Mouse (Mus musculus): ENCODE measurements at regions not wholly inside any gene's neighbourhood (a gene's known extent, or its start where the extent isn't known, plus 50 kb on each side); places are given as distances from the start of the nearest gene placed in this dataset.

- H3K4me2 ChIP-seq (ENCODE audit: low read depth, low read length, severe bottlenecking) = no peak overlapping the region
- H3K27me3 ChIP-seq (ENCODE audit: control insufficient read depth, insufficient read depth, low read length) = no peaks in the 10 kb centered on the region
- H3K4me3 ChIP-seq (ENCODE audit: low read depth, low read length) = no peak overlapping the region
- H3K27ac ChIP-seq (ENCODE audit: low read depth, low read length) = no peak overlapping the region
- H3K4me1 ChIP-seq (replicated peaks; ENCODE audit: control insufficient read depth, insufficient read depth, low read length) = no peaks in the 10 kb centered on the region
- DNase-seq (ENCODE audit: low spot score) (no peak), ATAC-seq (replicated peaks; ENCODE audit: low FRiP score) (no peak)
- H3K9ac ChIP-seq (ENCODE audit: low read length) = no peak overlapping the region
- no peaks in the 10 kb centered on the region for H3K36me3 ChIP-seq (ENCODE audit: control insufficient read depth, insufficient read depth, low read length)
- H3K9me3 ChIP-seq (ENCODE audit: control insufficient read depth, low read length) = no peaks in the 10 kb centered on the region
- WGBS = 96% methylated on average over 2 of the region's 2 CpGs
Measured at GRCm38 (mm10) chr5:10495086-10495485, 248.8 kb upstream of the Gm5152 start.

DNA sequence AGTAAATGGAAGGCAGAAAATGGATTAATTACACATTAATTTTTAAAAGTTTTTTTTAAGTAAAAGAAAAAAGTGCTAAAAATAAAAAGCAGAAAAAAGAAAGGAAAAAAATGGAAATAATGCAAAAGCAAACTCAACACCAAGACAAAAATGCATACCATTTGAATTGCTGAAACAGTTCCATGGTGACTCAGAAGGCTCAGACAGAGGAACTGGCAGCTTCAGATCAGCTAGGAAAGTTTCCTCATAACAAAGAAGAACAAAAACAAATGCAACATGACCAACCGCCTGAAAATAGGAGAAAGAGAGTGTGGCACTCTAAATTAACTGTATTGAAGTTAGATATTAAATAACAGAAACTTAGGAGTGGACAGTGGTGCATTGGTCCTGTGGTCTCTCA is 231.7 kb upstream of the Gm5152 start:
- no peak overlapping the region for H3K9ac ChIP-seq (ENCODE audit: low read length)
- ATAC-seq (replicated peaks; ENCODE audit: low FRiP score) (no peak), DNase-seq (ENCODE audit: low spot score) (no peak)
- H3K4me1 ChIP-seq (replicated peaks; ENCODE audit: control insufficient read depth, insufficient read depth, low read length) = no peaks in the 10 kb centered on the region
- 71% methylated on average over 1 of the region's 1 CpGs for WGBS
- H3K9me3 ChIP-seq (ENCODE audit: control insufficient read depth, low read length) = no peaks in the 10 kb centered on the region
- no peak overlapping the region for H3K27ac ChIP-seq (ENCODE audit: low read depth, low read length)
- no peaks in the 10 kb centered on the region for H3K36me3 ChIP-seq (ENCODE audit: control insufficient read depth, insufficient read depth, low read length)
- H3K4me2 ChIP-seq (ENCODE audit: low read depth, low read length, severe bottlenecking) = no peak overlapping the region
- H3K4me3 ChIP-seq (ENCODE audit: low read depth, low read length) = no peak overlapping the region
- H3K27me3 ChIP-seq (ENCODE audit: control insufficient read depth, insufficient read depth, low read length) = no peaks in the 10 kb centered on the region

- no peaks in the 10 kb centered on the region for H3K9me3 ChIP-seq (ENCODE audit: control insufficient read depth, low read length)
- DNase-seq (ENCODE audit: low spot score) (no peak), ATAC-seq (replicated peaks; ENCODE audit: low FRiP score) (no peak)
Measured at GRCm38 (mm10) chr5:10477461-10477860, 231.1 kb upstream of the Gm5152 start.

GRCm38 (mm10) chr5:10446584-10446983 is 200.3 kb upstream of the Gm5152 start:
- Histone ChIP-seq H3K9me3 (ENCODE audit: control insufficient read depth, low read length) (no peaks in the 10 kb centered on the region), H3K27ac (ENCODE audit: low read depth, low read length) (no peak overlapping the region), H3K4me3 (ENCODE audit: low read depth, low read length) (no peak overlapping the region), H3K9ac (ENCODE audit: low read length) (no peak overlapping the region), H3K36me3 (ENCODE audit: control insufficient read depth, insufficient read depth, low read length) (no peaks in the 10 kb centered on the region), H3K27me3 (ENCODE audit: control insufficient read depth, insufficient read depth, low read length) (no peaks in the 10 kb centered on the region), H3K4me2 (ENCODE audit: low read depth, low read length, severe bottlenecking) (no peak overlapping the region), H3K4me1 (replicated peaks; ENCODE audit: control insufficient read depth, insufficient read depth, low read length) (no peaks in the 10 kb centered on the region)
- DNase-seq (ENCODE audit: low spot score) (no peak), ATAC-seq (replicated peaks; ENCODE audit: low FRiP score) (no peak)
- WGBS = 80% methylated on average over 2 of the region's 2 CpGs

More at GRCm38 (mm10) chr5:10477461-10477860, 231.1 kb upstream of the Gm5152 start:
- Histone ChIP-seq H3K27ac (ENCODE audit: low read depth, low read length) (no peak overlapping the region), H3K4me2 (ENCODE audit: low read depth, low read length, severe bottlenecking) (no peak overlapping the region), H3K4me3 (ENCODE audit: low read depth, low read length) (no peak overlapping the region), H3K27me3 (ENCODE audit: control insufficient read depth, insufficient read depth, low read length) (no peaks in the 10 kb centered on the region), H3K9ac (ENCODE audit: low read length) (no peak overlapping the region), H3K4me1 (replicated peaks; ENCODE audit: control insufficient read depth, insufficient read depth, low read length) (no peaks in the 10 kb centered on the region), H3K36me3 (ENCODE audit: control insufficient read depth, insufficient read depth, low read length) (no peaks in the 10 kb centered on the region)

GRCm38 (mm10) chr5:10417691-10418217 is 171.4 kb upstream of the Gm5152 start:
- Histone ChIP-seq H3K9me3 (ENCODE audit: control insufficient read depth, low read length) (no peaks in the 10 kb centered on the region), H3K9ac (ENCODE audit: low read length) (no peak overlapping the region), H3K4me2 (ENCODE audit: low read depth, low read length, severe bottlenecking) (no peak overlapping the region), H3K27ac (ENCODE audit: low read depth, low read length) (no peak overlapping the region), H3K4me3 (ENCODE audit: low read depth, low read length) (no peak overlapping the region), H3K36me3 (ENCODE audit: control insufficient read depth, insufficient read depth, low read length) (no peaks in the 10 kb centered on the region), H3K4me1 (replicated peaks; ENCODE audit: control insufficient read depth, insufficient read depth, low read length) (no peaks in the 10 kb centered on the region), H3K27me3 (ENCODE audit: control insufficient read depth, insufficient read depth, low read length) (no peaks in the 10 kb centered on the region)
- 8% methylated on average over 2 of the region's 2 CpGs for WGBS
- DNase-seq (ENCODE audit: low spot score) = no peak
- ATAC-seq (replicated peaks; ENCODE audit: low FRiP score) = peak; percentile 85

DNA sequence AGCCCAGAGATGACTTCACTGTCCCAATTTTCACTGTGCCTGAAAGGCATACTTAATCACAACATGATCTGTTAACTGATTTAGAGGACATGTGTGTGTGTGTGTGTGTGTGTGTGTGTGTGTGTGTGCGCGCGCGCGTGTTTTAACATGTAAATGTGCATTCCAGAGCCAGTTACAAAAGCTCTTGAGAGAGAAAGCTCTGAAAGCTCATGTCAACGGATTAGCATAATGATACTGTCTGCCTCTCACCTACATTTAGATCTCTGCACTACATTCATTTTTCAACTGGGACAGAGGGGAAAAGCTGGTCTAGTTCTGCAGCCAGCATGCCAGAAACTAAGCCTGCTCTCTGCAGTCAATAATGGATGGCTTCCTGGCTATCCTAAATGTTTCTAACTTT is 170.6 kb upstream of the Gm5152 start:
- Histone ChIP-seq H3K4me2 (ENCODE audit: low read depth, low read length, severe bottlenecking) (no peak overlapping the region), H3K4me3 (ENCODE audit: low read depth, low read length) (no peak overlapping the region), H3K4me1 (replicated peaks; ENCODE audit: control insufficient read depth, insufficient read depth, low read length) (no peaks in the 10 kb centered on the region), H3K36me3 (ENCODE audit: control insufficient read depth, insufficient read depth, low read length) (no peaks in the 10 kb centered on the region), H3K9ac (ENCODE audit: low read length) (no peak overlapping the region), H3K27me3 (ENCODE audit: control insufficient read depth, insufficient read depth, low read length) (no peaks in the 10 kb centered on the region), H3K9me3 (ENCODE audit: control insufficient read depth, low read length) (no peaks in the 10 kb centered on the region), H3K27ac (ENCODE audit: low read depth, low read length) (no peak overlapping the region)
- ATAC-seq (replicated peaks; ENCODE audit: low FRiP score) (peak; percentile 67), DNase-seq (ENCODE audit: low spot score) (no peak)
- 48% methylated on average over 6 of the region's 6 CpGs for WGBS

DNA sequence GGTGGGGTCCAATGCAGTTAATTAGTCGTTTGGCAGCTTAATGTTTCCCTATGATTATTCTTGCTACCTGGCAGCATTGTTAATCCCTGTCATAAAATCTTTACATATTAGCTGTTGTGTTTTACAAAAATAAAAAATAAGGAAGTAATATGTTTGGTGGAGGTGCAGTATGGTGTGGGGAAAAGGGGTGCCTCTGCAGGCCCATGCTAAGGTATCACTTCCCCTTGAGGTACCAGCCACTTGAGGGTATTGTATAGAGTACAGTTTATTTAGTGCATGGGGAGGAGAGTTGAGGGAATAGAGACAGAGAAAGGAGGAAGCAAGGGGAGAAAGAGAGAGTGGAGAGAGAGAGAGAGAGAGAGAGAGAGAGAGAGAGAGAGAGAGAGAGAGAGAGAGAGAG is 167.7 kb upstream of the Gm5152 start:
- Histone ChIP-seq H3K27me3 (ENCODE audit: control insufficient read depth, insufficient read depth, low read length) (no peaks in the 10 kb centered on the region), H3K9ac (ENCODE audit: low read length) (no peak overlapping the region), H3K4me1 (replicated peaks; ENCODE audit: control insufficient read depth, insufficient read depth, low read length) (no peaks in the 10 kb centered on the region), H3K36me3 (ENCODE audit: control insufficient read depth, insufficient read depth, low read length) (no peaks in the 10 kb centered on the region), H3K9me3 (ENCODE audit: control insufficient read depth, low read length) (no peaks in the 10 kb centered on the region), H3K4me3 (ENCODE audit: low read depth, low read length) (no peak overlapping the region), H3K4me2 (ENCODE audit: low read depth, low read length, severe bottlenecking) (no peak overlapping the region), H3K27ac (ENCODE audit: low read depth, low read length) (no peak overlapping the region)
- DNase-seq (ENCODE audit: low spot score) (no peak), ATAC-seq (replicated peaks; ENCODE audit: low FRiP score) (no peak)
- 69% methylated on average over 1 of the region's 1 CpGs for WGBS

DNA sequence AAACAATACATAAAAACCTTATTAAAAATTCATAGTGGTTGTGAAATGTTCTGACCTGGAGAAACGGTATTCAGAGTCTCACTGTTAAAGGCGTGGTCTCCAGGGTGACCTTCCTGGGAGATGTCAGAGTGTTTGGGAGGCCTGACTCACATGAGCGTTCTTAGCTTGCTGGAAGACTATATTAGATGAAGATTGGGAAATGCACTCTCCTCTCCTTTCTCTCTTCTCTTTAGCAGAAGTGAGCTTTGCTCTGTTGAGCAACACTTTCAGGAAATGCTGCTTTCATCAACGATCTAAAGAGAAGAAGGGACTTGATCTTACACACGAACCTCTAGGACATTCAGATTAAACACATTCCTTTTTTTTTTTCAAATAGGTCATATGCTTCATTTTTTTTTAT is 147.2 kb upstream of the Gm5152 start:
- H3K27me3 ChIP-seq (ENCODE audit: control insufficient read depth, insufficient read depth, low read length) = no peaks in the 10 kb centered on the region
- ATAC-seq (replicated peaks; ENCODE audit: low FRiP score) (no peak), DNase-seq (ENCODE audit: low spot score) (no peak)
- H3K4me3 ChIP-seq (ENCODE audit: low read depth, low read length) = no peak overlapping the region
- no peaks in the 10 kb centered on the region for H3K36me3 ChIP-seq (ENCODE audit: control insufficient read depth, insufficient read depth, low read length)
- H3K9me3 ChIP-seq (ENCODE audit: control insufficient read depth, low read length) = no peaks in the 10 kb centered on the region
- 83% methylated on average over 5 of the region's 5 CpGs for WGBS
- H3K4me1 ChIP-seq (replicated peaks; ENCODE audit: control insufficient read depth, insufficient read depth, low read length) = no peaks in the 10 kb centered on the region
- no peak overlapping the region for H3K27ac ChIP-seq (ENCODE audit: low read depth, low read length)
- no peak overlapping the region for H3K4me2 ChIP-seq (ENCODE audit: low read depth, low read length, severe bottlenecking)
- no peak overlapping the region for H3K9ac ChIP-seq (ENCODE audit: low read length)

GRCm38 (mm10) chr5:10388991-10389390 is 142.7 kb upstream of the Gm5152 start:
- 93% methylated on average over 1 of the region's 1 CpGs for whole genome bisulfite sequencing
- DNase-seq (ENCODE audit: low spot score) = no peak
- no peak overlapping the region for H3K9ac ChIP-seq (ENCODE audit: low read length)
- H3K27me3 ChIP-seq (ENCODE audit: control insufficient read depth, insufficient read depth, low read length) = no peaks in the 10 kb centered on the region
- H3K4me3 ChIP-seq (ENCODE audit: low read depth, low read length) = no peak overlapping the region
- H3K4me1 ChIP-seq (replicated peaks; ENCODE audit: control insufficient read depth, insufficient read depth, low read length) = no peaks in the 10 kb centered on the region
- ATAC-seq (replicated peaks; ENCODE audit: low FRiP score) = no peak
- no peak overlapping the region for H3K4me2 ChIP-seq (ENCODE audit: low read depth, low read length, severe bottlenecking)
- H3K9me3 ChIP-seq (ENCODE audit: control insufficient read depth, low read length) = no peaks in the 10 kb centered on the region
- H3K36me3 ChIP-seq (ENCODE audit: control insufficient read depth, insufficient read depth, low read length) = no peaks in the 10 kb centered on the region
- H3K27ac ChIP-seq (ENCODE audit: low read depth, low read length) = no peak overlapping the region

Measured in forebrain, embryonic 11.5 days (tissue).